Mouse (Mus musculus) kidney, postnatal 0 days (tissue): ENCODE results near the gene AI837181. TPM values are rescaled to one million over a fixed set of nuclear protein-coding genes. Genes with fewer than 3 reads are reported as not detected.

Experiments used
- ATAC-seq: fragments of 200-750 bp; cut with Nextera tagmentation; replicated peaks from 2 replicates; pipeline ENCODE4 v1.8.0; 2017; ENCODE audit warnings: low read depth, moderate number of reproducible peaks, moderate TSS enrichment, moderate library complexity; ENCODE audit not compliant: low FRiP score
- DNase-seq: peaks from one replicate; pipeline ENCODE4 v3.0.0-alpha.2; 2016; ENCODE audit warnings: low spot score
- H3K27ac ChIP-seq: fragments of 300-500 bp; sonication (generic); 2 replicates; pipeline ENCODE4 v1.5.1; 2014; ENCODE audit warnings: mild to moderate bottlenecking
- H3K27me3 ChIP-seq: fragments of 300-500 bp; sonication (generic); 2 replicates; pipeline ENCODE4 v1.6.1; 2014; ENCODE audit warnings: low read length, mixed read lengths; ENCODE audit not compliant: insufficient read depth
- H3K36me3 ChIP-seq: fragments of 300-500 bp; sonication (generic); 2 replicates; pipeline ENCODE4 v1.6.1; 2014; ENCODE audit warnings: low read length, mixed read lengths; ENCODE audit not compliant: insufficient read depth
- H3K4me1 ChIP-seq: fragments of 300-500 bp; sonication (generic); replicated peaks from 2 replicates; pipeline ENCODE4 v1.6.1; 2014; ENCODE audit warnings: antibody characterized with exemption, low read length, mixed read lengths; ENCODE audit not compliant: insufficient read depth
- H3K4me2 ChIP-seq: fragments of 300-500 bp; sonication (generic); 2 replicates; pipeline ENCODE4 v1.6.1; 2014; ENCODE audit warnings: mild to moderate bottlenecking, low read length, moderate library complexity, mixed read lengths
- H3K4me3 ChIP-seq: fragments of 300-500 bp; sonication (generic); replicated peaks from 2 replicates; pipeline ENCODE4 v1.5.1; 2014; ENCODE audit warnings: low read depth, low read length
- H3K9ac ChIP-seq: fragments of 300-500 bp; sonication (generic); 2 replicates; pipeline ENCODE4 v1.6.1; 2014; ENCODE audit warnings: low read depth, low read length
- H3K9me3 ChIP-seq: fragments of 300-500 bp; sonication (generic); replicated peaks from 2 replicates; pipeline ENCODE4 v1.6.1; 2016; ENCODE audit warnings: low read length, inconsistent platforms, mixed read lengths
- CTCF ChIP-seq: IDR thresholded peaks from 2 replicates; pipeline ENCODE4 v1.5.1; 2016; ENCODE audit warnings: antibody characterized with exemption, low read depth, mild to moderate bottlenecking, moderate library complexity
- WGBS: fragments of 180-500 bp; shearing (Covaris S2); extraction: QIAGEN DNeasy Blood & Tissue Kit; methylation state at CpG from one replicate; pipeline ENCODE4 v1.1.7; 2014; 5-methylcytosine and 5-hydroxymethylcytosine counted together
- polyA plus RNA-seq: library from polyadenylated mRNA; unstranded; fragments of >200 nt; fragmentation: Nextera tagmentation; extraction: Ambion mirVana; gene quantifications from 2 replicates; pipeline ENCODE4 v1.2.1, GENCODE M21; 2015

AI837181 gene
- polyA plus RNA-seq, 1 experiment from 2014 or later, result 55.8 TPM

GRCm38 (mm10) chr19:5426640-5427290 is 1.8 kb downstream of the AI837181 start:
- Histone ChIP-seq H3K4me2 (peak overlapping the region; percentile 76; the same call in 1 of the 2 replicates), H3K27me3 (no peaks in the 10 kb centered on the region), H3K4me1 (peaks cover 30% of the 10 kb centered on the region), H3K27ac (no peak overlapping the region), H3K9me3 (no peaks in the 10 kb centered on the region), H3K4me3 (no peak overlapping the region), H3K36me3 (peaks cover 12% of the 10 kb centered on the region; the same call in 1 of the 2 replicates), H3K9ac (no peak overlapping the region)
- ATAC-seq (no peak), DNase-seq (no peak)
- no peak for TF ChIP-seq CTCF
- 88% methylated on average over 13 of the region's 13 CpGs for WGBS

GRCm38 (mm10) chr19:5428083-5428482 is 3.1 kb downstream of the AI837181 start:
- no peak for ATAC-seq
- H3K36me3 ChIP-seq, result 0 out of 2 replicates have a peak, but pooled peaks cover 6% of the 10 kb centered on the region
- H3K4me3 ChIP-seq, result no peak overlapping the region
- no peaks in the 10 kb centered on the region for H3K9me3 ChIP-seq
- peak; percentile 87 for DNase-seq
- no peak overlapping the region for H3K4me2 ChIP-seq
- TF ChIP-seq CTCF, result peak; percentile 68
- 78% methylated on average over 2 of the region's 2 CpGs for WGBS
- H3K27ac ChIP-seq, result no peak overlapping the region
- H3K4me1 ChIP-seq, result peaks cover 27% of the 10 kb centered on the region
- no peak overlapping the region for H3K9ac ChIP-seq
- no peaks in the 10 kb centered on the region for H3K27me3 ChIP-seq

GRCm38 (mm10) chr19:5429219-5429618 is 4.3 kb downstream of the AI837181 start:
- DNase-seq, result no peak
- Histone ChIP-seq H3K9ac (no peak overlapping the region), H3K4me2 (no peak overlapping the region), H3K4me1 (peaks cover 24% of the 10 kb centered on the region), H3K36me3 (0 out of 2 replicates have a peak, but pooled peaks cover 6% of the 10 kb centered on the region), H3K4me3 (no peak overlapping the region), H3K27ac (no peak overlapping the region), H3K9me3 (no peaks in the 10 kb centered on the region), H3K27me3 (no peaks in the 10 kb centered on the region)
- ATAC-seq, result no peak
- TF ChIP-seq CTCF, result no peak
- WGBS, result 87% methylated on average over 4 of the region's 4 CpGs

GRCm38 (mm10) chr19:5429806-5430205 is 4.9 kb downstream of the AI837181 start:
- Histone ChIP-seq H3K9me3 (no peaks in the 10 kb centered on the region), H3K4me1 (peaks cover 24% of the 10 kb centered on the region), H3K4me3 (no peak overlapping the region), H3K36me3 (0 out of 2 replicates have a peak, but pooled peaks cover 6% of the 10 kb centered on the region), H3K4me2 (no peak overlapping the region), H3K9ac (no peak overlapping the region), H3K27me3 (no peaks in the 10 kb centered on the region), H3K27ac (no peak overlapping the region)
- 68% methylated on average over 8 of the region's 8 CpGs for WGBS
- DNase-seq (no peak), ATAC-seq (no peak)
- TF ChIP-seq CTCF, result no peak

GRCm38 (mm10) chr19:5430408-5430807 is 5.5 kb downstream of the AI837181 start:
- Histone ChIP-seq H3K36me3 (0 out of 2 replicates have a peak, but pooled peaks cover 6% of the 10 kb centered on the region), H3K4me1 (peaks cover 24% of the 10 kb centered on the region), H3K4me3 (no peak overlapping the region), H3K4me2 (no peak overlapping the region), H3K27me3 (no peaks in the 10 kb centered on the region), H3K9me3 (no peaks in the 10 kb centered on the region), H3K9ac (no peak overlapping the region), H3K27ac (no peak overlapping the region)
- DNase-seq (no peak), ATAC-seq (no peak)
- TF ChIP-seq CTCF, result no peak
- 91% methylated on average over 1 of the region's 1 CpGs for WGBS

- Histone ChIP-seq H3K4me1 (peaks cover 10% of the 10 kb centered on the region), H3K27me3 (no peaks in the 10 kb centered on the region), H3K9ac (no peak overlapping the region), H3K27ac (no peak overlapping the region), H3K9me3 (no peaks in the 10 kb centered on the region), H3K4me2 (no peak overlapping the region), H3K4me3 (no peak overlapping the region), H3K36me3 (0 out of 2 replicates have a peak, but pooled peaks cover 3% of the 10 kb centered on the region)
- WGBS, result 75% methylated on average over 4 of the region's 4 CpGs
- no peak for TF ChIP-seq CTCF
- no peak for ATAC-seq
- no peak for DNase-seq
Observed at GRCm38 (mm10) chr19:5431911-5432464, 7.0 kb downstream of the AI837181 start.
